Mouse (Mus musculus) liver, postnatal 0 days (tissue): ENCODE data around the gene Avp.

Experiments
- CTCF ChIP-seq: sonication (generic); IDR thresholded peaks from 2 replicates; pipeline ENCODE4 v1.5.1; 2016; ENCODE audit warnings: antibody characterized with exemption, low read depth
- EP300 ChIP-seq: IDR thresholded peaks from 2 replicates; pipeline ENCODE4 v1.6.1; 2016; ENCODE audit warnings: antibody characterized with exemption, low read depth, mild to moderate bottlenecking

GRCm38 (mm10) chr2:130589157-130589556, 6.8 kb upstream of the Avp start:
- TF ChIP-seq CTCF (no peak), EP300 (no peak)
